Comparison of ENCODE assay signal across 35 mouse cellular contexts in the genomic region with DNA sequence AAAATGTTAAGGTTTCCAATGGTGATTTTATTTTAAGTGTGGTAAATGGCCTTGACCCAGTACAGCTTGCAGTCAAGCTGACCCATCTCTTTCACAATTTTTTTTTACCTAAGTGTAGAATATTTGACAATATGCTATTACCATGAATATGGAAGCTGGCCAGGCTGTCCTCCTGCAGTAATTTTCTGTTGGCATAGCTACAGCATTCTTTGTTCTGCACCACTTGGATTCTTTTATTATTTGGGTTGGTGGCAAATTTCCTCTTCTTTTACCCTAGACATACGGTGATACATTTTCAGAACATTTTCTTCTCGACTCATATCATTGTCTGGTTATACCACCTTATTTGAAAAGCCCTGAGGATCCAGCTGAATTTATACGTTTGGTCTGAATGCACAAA. TPM values are rescaled to one million over a fixed set of nuclear protein-coding genes. Genes with fewer than 3 reads are reported as not detected.
DNase-seq lines count a peak whose midpoint lies in the region; ATAC-seq and TF ChIP-seq lines count a peak whose summit lies in the region.
"Had no signal": no experiment of that assay in that cellular context is flagged by ENCODE, and none has a peak within 500 bp of the region (broad histone marks: within the 10 kb centered on the region; RNA-seq: fewer than 3 reads in every experiment).

No protein-coding gene starts in this region.

- no peaks in the 10 kb centered on the region for H3K36me3 ChIP-seq in forebrain, postnatal 0 days (ENCODE audit: insufficient read depth)
- H3K36me3 ChIP-seq in forebrain, embryonic 11.5 days (ENCODE audit: control insufficient read depth, insufficient read depth, low read length), result no peaks in the 10 kb centered on the region
- H3K36me3 ChIP-seq in midbrain, postnatal 0 days (ENCODE audit: insufficient read depth, low read length), result no peaks in the 10 kb centered on the region
- H3K36me3 ChIP-seq in hindbrain, embryonic 11.5 days (ENCODE audit: control insufficient read depth, insufficient read depth, low read length), result no peaks in the 10 kb centered on the region
- H3K36me3 ChIP-seq: embryonic facial prominence, embryonic 13.5 days; forebrain, embryonic 10.5 days; heart, embryonic 10.5 days; heart, embryonic 15.5 days; kidney, embryonic 15.5 days; limb, embryonic 12.5 days; liver, embryonic 15.5 days; midbrain, embryonic 10.5 days; midbrain, embryonic 15.5 days had no signal

- H3K9ac ChIP-seq in forebrain, postnatal 0 days, result no peak overlapping the region
- H3K9ac ChIP-seq in forebrain, embryonic 11.5 days (ENCODE audit: low read length), result no peak overlapping the region
- no peak overlapping the region for H3K9ac ChIP-seq in midbrain, postnatal 0 days (replicated peaks; ENCODE audit: low read length, poor library complexity, severe bottlenecking)
- no peak overlapping the region for H3K9ac ChIP-seq in hindbrain, embryonic 11.5 days (ENCODE audit: low read depth, low read length)
- H3K9ac ChIP-seq: embryonic facial prominence, embryonic 13.5 days; heart, embryonic 15.5 days; hindbrain, embryonic 14.5 days; kidney, embryonic 15.5 days; limb, embryonic 12.5 days; liver, embryonic 15.5 days; lung, embryonic 14.5 days; midbrain, embryonic 15.5 days had no signal

- peak; percentile 25 for DNase-seq in forebrain, postnatal 0 days
- no peak for DNase-seq in forebrain, embryonic 11.5 days (ENCODE audit: low spot score)
- peak; percentile 90 for DNase-seq in brain, adult 2 months (ENCODE audit: low read depth, low spot score)
- peak; percentile 48 to 83 for DNase-seq in cerebellum, adult 2 months
- DNase-seq in cerebellum, postnatal 14 days, result peak; percentile 24 to 48
- DNase-seq in gastrocnemius, postnatal 4 days (ENCODE audit: low spot score in 2 of 2), result no peak
- DNase-seq in midbrain, postnatal 0 days (ENCODE audit: low spot score), result no peak
- DNase-seq in hindbrain, embryonic 11.5 days (ENCODE audit: low spot score), result no peak
- DNase-seq: embryo, embryonic 11 days; gastrocnemius, postnatal 14 days; heart, adult 11 months; kidney, adult 18-20 months; kidney, postnatal 25 days; lung, embryonic 14.5 days; lung, postnatal 14 days; right cerebral cortex, postnatal 25 days; thymus, adult 18-20 months; thymus, postnatal 25 days had no signal

- no peaks in the 10 kb centered on the region for H3K9me3 ChIP-seq in forebrain, postnatal 0 days (ENCODE audit: low read length)
- no peaks in the 10 kb centered on the region for H3K9me3 ChIP-seq in forebrain, embryonic 11.5 days (ENCODE audit: control insufficient read depth, low read length)
- H3K9me3 ChIP-seq in midbrain, postnatal 0 days (ENCODE audit: low read length), result no peaks in the 10 kb centered on the region
- H3K9me3 ChIP-seq in hindbrain, embryonic 11.5 days (ENCODE audit: control insufficient read depth, low read length), result no peaks in the 10 kb centered on the region
- H3K9me3 ChIP-seq: embryonic facial prominence, embryonic 13.5 days; forebrain, embryonic 10.5 days; heart, embryonic 10.5 days; heart, embryonic 15.5 days; kidney, embryonic 15.5 days; limb, embryonic 12.5 days; liver, embryonic 15.5 days; midbrain, embryonic 10.5 days; midbrain, embryonic 15.5 days had no signal

- TF ChIP-seq CTCF in forebrain, postnatal 0 days (IDR thresholded peaks at IDR 0.05; ENCODE audit: low read depth), result no peak
- no peak for TF ChIP-seq CTCF in cerebellum, adult 2 months (IDR thresholded peaks at IDR 0.05; ENCODE audit: borderline replicate concordance, insufficient read depth, low read depth, low read length)
- TF ChIP-seq CTCF in midbrain, postnatal 0 days (IDR thresholded peaks at IDR 0.05), result no peak

- no peaks in the 10 kb centered on the region for H3K27me3 ChIP-seq in forebrain, postnatal 0 days (ENCODE audit: insufficient read depth, low read length)
- H3K27me3 ChIP-seq in forebrain, embryonic 11.5 days (ENCODE audit: control insufficient read depth, insufficient read depth, low read length), result no peaks in the 10 kb centered on the region
- H3K27me3 ChIP-seq in cerebellum, adult 2 months (ENCODE audit: control insufficient read depth, insufficient read depth, low read length), result no peaks in the 10 kb centered on the region
- H3K27me3 ChIP-seq in midbrain, postnatal 0 days (ENCODE audit: insufficient read depth, low read length), result no peaks in the 10 kb centered on the region
- H3K27me3 ChIP-seq in hindbrain, embryonic 11.5 days (ENCODE audit: control insufficient read depth, insufficient read depth, low read length), result no peaks in the 10 kb centered on the region
- H3K27me3 ChIP-seq: embryonic facial prominence, embryonic 13.5 days; heart, embryonic 15.5 days; kidney, embryonic 15.5 days; limb, embryonic 12.5 days; liver, embryonic 15.5 days; midbrain, embryonic 15.5 days had no signal

- H3K4me3 ChIP-seq in forebrain, postnatal 0 days (ENCODE audit: low read depth, low read length), result no peak overlapping the region
- no peak overlapping the region for H3K4me3 ChIP-seq in forebrain, embryonic 11.5 days (ENCODE audit: low read depth, low read length)
- H3K4me3 ChIP-seq in cerebellum, adult 2 months (replicated peaks; ENCODE audit: insufficient read depth, low read depth, low read length), result no peak overlapping the region
- H3K4me3 ChIP-seq in midbrain, postnatal 0 days (ENCODE audit: low read depth, low read length), result no peak overlapping the region
- no peak overlapping the region for H3K4me3 ChIP-seq in hindbrain, embryonic 11.5 days (ENCODE audit: low read depth, low read length)
- H3K4me3 ChIP-seq: embryonic facial prominence, embryonic 13.5 days; forebrain, embryonic 10.5 days; heart, embryonic 10.5 days; heart, embryonic 15.5 days; kidney, embryonic 15.5 days; left cerebral cortex, adult 2 months; limb, embryonic 12.5 days; liver, embryonic 15.5 days; midbrain, embryonic 10.5 days; midbrain, embryonic 15.5 days had no signal

- TF ChIP-seq POLR2A in cerebellum, adult 2 months (IDR thresholded peaks at IDR 0.05; ENCODE audit: borderline replicate concordance, insufficient read depth, low read length), result no peak

- H3K4me1 ChIP-seq in forebrain, postnatal 0 days (ENCODE audit: insufficient read depth), result no peaks in the 10 kb centered on the region
- H3K4me1 ChIP-seq in forebrain, embryonic 11.5 days (replicated peaks; ENCODE audit: control insufficient read depth, insufficient read depth, low read length), result no peaks in the 10 kb centered on the region
- H3K4me1 ChIP-seq in cerebellum, adult 2 months (ENCODE audit: control insufficient read depth, insufficient read depth, low read length), result peaks cover 6% of the 10 kb centered on the region; the same call in 1 of the 2 replicates
- no peaks in the 10 kb centered on the region for H3K4me1 ChIP-seq in midbrain, postnatal 0 days (ENCODE audit: insufficient read depth, low read length)
- no peaks in the 10 kb centered on the region for H3K4me1 ChIP-seq in hindbrain, embryonic 11.5 days (replicated peaks; ENCODE audit: control insufficient read depth, insufficient read depth, low read length)
- H3K4me1 ChIP-seq: embryonic facial prominence, embryonic 13.5 days; forebrain, embryonic 10.5 days; heart, embryonic 10.5 days; heart, embryonic 15.5 days; kidney, embryonic 15.5 days; limb, embryonic 12.5 days; liver, embryonic 15.5 days; midbrain, embryonic 10.5 days; midbrain, embryonic 15.5 days had no signal

- H3K4me2 ChIP-seq in forebrain, postnatal 0 days (ENCODE audit: low read depth), result no peak overlapping the region
- H3K4me2 ChIP-seq in forebrain, embryonic 11.5 days (ENCODE audit: low read depth, low read length, severe bottlenecking), result no peak overlapping the region
- no peak overlapping the region for H3K4me2 ChIP-seq in midbrain, postnatal 0 days (ENCODE audit: low read depth, low read length, poor library complexity, severe bottlenecking)
- H3K4me2 ChIP-seq in hindbrain, embryonic 11.5 days (replicated peaks; ENCODE audit: low read depth, low read length), result no peak overlapping the region
- H3K4me2 ChIP-seq: embryonic facial prominence, embryonic 13.5 days; heart, embryonic 15.5 days; hindbrain, embryonic 14.5 days; kidney, embryonic 15.5 days; limb, embryonic 12.5 days; liver, embryonic 15.5 days; lung, embryonic 14.5 days; midbrain, embryonic 15.5 days had no signal

- no peak overlapping the region for H3K27ac ChIP-seq in forebrain, postnatal 0 days (ENCODE audit: low read depth, low read length)
- H3K27ac ChIP-seq in forebrain, embryonic 11.5 days (ENCODE audit: low read depth, low read length), result no peak overlapping the region
- no peak overlapping the region for H3K27ac ChIP-seq in cerebellum, adult 2 months (ENCODE audit: insufficient read depth, low read length)
- no peak overlapping the region for H3K27ac ChIP-seq in midbrain, postnatal 0 days (ENCODE audit: low read depth, low read length)
- no peak overlapping the region for H3K27ac ChIP-seq in hindbrain, embryonic 11.5 days (ENCODE audit: low read depth, low read length)
- H3K27ac ChIP-seq: embryonic facial prominence, embryonic 13.5 days; forebrain, embryonic 10.5 days; heart, embryonic 10.5 days; heart, embryonic 15.5 days; hindbrain, embryonic 14.5 days; kidney, embryonic 15.5 days; left cerebral cortex, adult 2 months; limb, embryonic 12.5 days; liver, embryonic 15.5 days; midbrain, embryonic 10.5 days; midbrain, embryonic 15.5 days had no signal

- 50% methylated on average over 3 of the region's 3 CpGs for WGBS in forebrain, postnatal 0 days
- 82% methylated on average over 3 of the region's 3 CpGs for WGBS in forebrain, embryonic 11.5 days
- 15% methylated on average over 3 of the region's 3 CpGs for WGBS in cerebellum, adult 2 months
- WGBS in midbrain, postnatal 0 days, result 67% methylated on average over 3 of the region's 3 CpGs
- 86% methylated on average over 3 of the region's 3 CpGs for WGBS in hindbrain, embryonic 11.5 days

- ATAC-seq in forebrain, postnatal 0 days, result no peak
- ATAC-seq in forebrain, embryonic 11.5 days (replicated peaks; ENCODE audit: low FRiP score), result no peak
- no peak for ATAC-seq in midbrain, postnatal 0 days (ENCODE audit: low FRiP score)
- ATAC-seq in hindbrain, embryonic 11.5 days (ENCODE audit: low FRiP score), result no peak
- ATAC-seq: CD4-positive, CD25-positive, alpha-beta regulatory T cell, adult 4 months; midbrain, embryonic 15.5 days had no signal

RNA-seq across cellular contexts. Expression of gene Slc13a1, which starts 7.5 kb away (rescaled TPM):
- 0.15 and 0.33 TPM in 2 replicates for total RNA-seq in forebrain, postnatal 0 days (2014; rRNA removed)
- 0.09 and 0.10 TPM in 2 replicates for polyA plus RNA-seq in forebrain, postnatal 0 days (2015; fragmentation: Nextera tagmentation; extraction: Ambion mirVana)
- 0.07 TPM in 1 of 2 replicates, not detected in the other for polyA plus RNA-seq in forebrain, embryonic 11.5 days (2014; fragmentation: Nextera tagmentation; extraction: Ambion mirVana)
- polyA plus RNA-seq in cerebellum, adult 2 months (2012; rRNA removed), result 1.7 and 2.1 TPM in 2 replicates
- total RNA-seq in gastrocnemius, postnatal 4 days (2021), result under 1 TPM; 0.16 to 0.22 TPM
- total RNA-seq in midbrain, postnatal 0 days (2014; rRNA removed), result not detected in 2 replicates
- polyA plus RNA-seq in midbrain, postnatal 0 days (2015; fragmentation: Nextera tagmentation; extraction: Ambion mirVana), result 0.06 and 0.22 TPM in 2 replicates
- polyA plus RNA-seq in hindbrain, embryonic 11.5 days (2014; fragmentation: Nextera tagmentation; extraction: Ambion mirVana), result 0.07 and 0.25 TPM in 2 replicates
- total RNA-seq: gastrocnemius, postnatal 14 days; heart, postnatal 25 days; liver, adult 2 months; megakaryocyte progenitor cell, adult 5-6 weeks; neutrophil, adult 5-6 weeks had no signal
- polyA plus RNA-seq: CD4-positive, CD25-positive, alpha-beta regulatory T cell, adult 4 months; embryonic facial prominence, embryonic 13.5 days; heart, embryonic 10.5 days; heart, embryonic 15.5 days; limb, embryonic 12.5 days; liver, adult 2 months; lung, embryonic 14.5 days; neural tube, embryonic 11.5 days had no signal

Comparison
In these comparisons a context has a peak if more than half of its experiments do, and no peak if none do; other contexts are left out.
1. DNase-seq: peak in forebrain, postnatal 0 days (single experiment), brain, adult 2 months (single experiment), cerebellum, adult 2 months (2 of 2) and cerebellum, postnatal 14 days (2 of 2); none in forebrain, embryonic 11.5 days (single experiment), gastrocnemius, postnatal 4 days (0 of 2), midbrain, postnatal 0 days (single experiment) and hindbrain, embryonic 11.5 days (single experiment).